Mouse (Mus musculus) hindbrain, embryonic 15.5 days (tissue): ENCODE results near the gene Vmp1. TPM values are rescaled to one million over a fixed set of nuclear protein-coding genes. Genes with fewer than 3 reads are reported as not detected.

ENCODE experiments used
- ATAC-seq: fragments of 200-750 bp; cut with Nextera tagmentation; 2 replicates; pipeline ENCODE4 v1.8.0; 2017; ENCODE audit warnings: low read depth, moderate number of reproducible peaks, moderate TSS enrichment; ENCODE audit not compliant: low FRiP score
- H3K27ac ChIP-seq: fragments of 300-500 bp; sonication (generic); replicated peaks from 2 replicates; pipeline ENCODE4 v1.5.1; 2015; ENCODE audit warnings: mild to moderate bottlenecking, inconsistent platforms
- H3K27me3 ChIP-seq: fragments of 300-500 bp; sonication (generic); 2 replicates; pipeline ENCODE4 v1.6.1; 2015; ENCODE audit warnings: control low read depth, inconsistent platforms
- H3K36me3 ChIP-seq: fragments of 300-500 bp; sonication (generic); 2 replicates; pipeline ENCODE4 v1.6.1; 2015; ENCODE audit warnings: control low read depth, inconsistent platforms
- H3K4me1 ChIP-seq: fragments of 300-500 bp; sonication (generic); replicated peaks from 2 replicates; pipeline ENCODE4 v1.6.1; 2015; ENCODE audit warnings: control low read depth, inconsistent platforms
- H3K4me2 ChIP-seq: fragments of 300-500 bp; sonication (generic); 2 replicates; pipeline ENCODE4 v1.6.1; 2015; ENCODE audit warnings: moderate library complexity, mild to moderate bottlenecking, inconsistent platforms
- H3K4me3 ChIP-seq: fragments of 300-500 bp; sonication (generic); 2 replicates; pipeline ENCODE4 v1.5.1; 2015; ENCODE audit warnings: mild to moderate bottlenecking, inconsistent platforms
- H3K9ac ChIP-seq: fragments of 300-500 bp; sonication (generic); 2 replicates; pipeline ENCODE4 v1.6.1; 2015; ENCODE audit warnings: inconsistent platforms
- H3K9me3 ChIP-seq: fragments of 300-500 bp; sonication (generic); 2 replicates; pipeline ENCODE4 v1.6.1; 2016; ENCODE audit warnings: control low read depth, inconsistent platforms
- WGBS: fragments of 180-500 bp; shearing (Covaris S2); methylation state at CpG from one replicate; pipeline ENCODE4 v1.1.7; 2015; 5-methylcytosine and 5-hydroxymethylcytosine counted together
- polyA plus RNA-seq: library from polyadenylated mRNA; unstranded; fragments of >200 nt; fragmentation: Nextera tagmentation; extraction: Ambion mirVana; gene quantifications from 2 replicates; pipeline ENCODE4 v1.2.1, GENCODE M21; 2015

Gene Vmp1
- polyA plus RNA-seq, 1 experiment from 2014 or later, result 114 TPM

- Histone ChIP-seq H3K9me3 (no peaks in the 10 kb centered on the region), H3K4me2 (no peak overlapping the region), H3K27ac (no peak overlapping the region), H3K4me3 (no peak overlapping the region), H3K9ac (no peak overlapping the region), H3K27me3 (no peaks in the 10 kb centered on the region), H3K4me1 (no peaks in the 10 kb centered on the region), H3K36me3 (peaks cover 21% of the 10 kb centered on the region)
- 90% methylated on average over 3 of the region's 3 CpGs for WGBS
- no peak for ATAC-seq
Measured at GRCm38 (mm10) chr11:86668169-86668568, 15.5 kb downstream of the Vmp1 start.

GRCm38 (mm10) chr11:86667553-86667952 lies 16.1 kb downstream of the Vmp1 start:
- Histone ChIP-seq H3K9me3 (no peaks in the 10 kb centered on the region), H3K36me3 (peaks cover 23% of the 10 kb centered on the region), H3K4me3 (no peak overlapping the region), H3K4me1 (no peaks in the 10 kb centered on the region), H3K4me2 (no peak overlapping the region), H3K27ac (no peak overlapping the region), H3K27me3 (no peaks in the 10 kb centered on the region), H3K9ac (no peak overlapping the region)
- WGBS, result 91% methylated on average over 2 of the region's 2 CpGs
- no peak for ATAC-seq

- no peak overlapping the region for H3K4me2 ChIP-seq
- no peaks in the 10 kb centered on the region for H3K27me3 ChIP-seq
- no peak overlapping the region for H3K27ac ChIP-seq
- H3K36me3 ChIP-seq, result peaks cover 40% of the 10 kb centered on the region
- no peak for ATAC-seq
- H3K9ac ChIP-seq, result no peak overlapping the region
- H3K9me3 ChIP-seq, result no peaks in the 10 kb centered on the region
- no peak overlapping the region for H3K4me3 ChIP-seq
- WGBS, result 92% methylated on average over 3 of the region's 3 CpGs
- no peaks in the 10 kb centered on the region for H3K4me1 ChIP-seq
Measured at GRCm38 (mm10) chr11:86664406-86664805, 19.2 kb downstream of the Vmp1 start.

GRCm38 (mm10) chr11:86663977-86664376 lies 19.7 kb downstream of the Vmp1 start:
- ATAC-seq, result no peak
- H3K9ac ChIP-seq, result no peak overlapping the region
- H3K27ac ChIP-seq, result no peak overlapping the region
- H3K4me3 ChIP-seq, result no peak overlapping the region
- peaks cover 40% of the 10 kb centered on the region for H3K36me3 ChIP-seq
- H3K9me3 ChIP-seq, result no peaks in the 10 kb centered on the region
- H3K4me1 ChIP-seq, result no peaks in the 10 kb centered on the region
- no peak overlapping the region for H3K4me2 ChIP-seq
- no peaks in the 10 kb centered on the region for H3K27me3 ChIP-seq

- H3K9ac ChIP-seq, result no peak overlapping the region
- no peak overlapping the region for H3K4me3 ChIP-seq
- H3K27ac ChIP-seq, result no peak overlapping the region
- no peaks in the 10 kb centered on the region for H3K9me3 ChIP-seq
- 93% methylated on average over 8 of the region's 8 CpGs for WGBS
- H3K4me2 ChIP-seq, result no peak overlapping the region
- H3K27me3 ChIP-seq, result no peaks in the 10 kb centered on the region
- no peaks in the 10 kb centered on the region for H3K4me1 ChIP-seq
- no peak for ATAC-seq
- peaks cover 40% of the 10 kb centered on the region for H3K36me3 ChIP-seq
Measured at GRCm38 (mm10) chr11:86662986-86663895, 20.4 kb downstream of the Vmp1 start.

GRCm38 (mm10) chr11:86657863-86658262 lies 25.8 kb downstream of the Vmp1 start:
- peaks cover 19% of the 10 kb centered on the region for H3K36me3 ChIP-seq

GRCm38 (mm10) chr11:86656849-86657567 lies 26.6 kb downstream of the Vmp1 start:
- no peaks in the 10 kb centered on the region for H3K4me1 ChIP-seq
- no peak for ATAC-seq
- no peaks in the 10 kb centered on the region for H3K9me3 ChIP-seq
- peaks cover 11% of the 10 kb centered on the region for H3K36me3 ChIP-seq
- no peaks in the 10 kb centered on the region for H3K27me3 ChIP-seq
- no peak overlapping the region for H3K4me3 ChIP-seq
- H3K27ac ChIP-seq, result no peak overlapping the region
- H3K4me2 ChIP-seq, result no peak overlapping the region
- H3K9ac ChIP-seq, result no peak overlapping the region
- WGBS, result 87% methylated on average over 4 of the region's 4 CpGs

More at GRCm38 (mm10) chr11:86657863-86658262, 25.8 kb downstream of the Vmp1 start:
- no peaks in the 10 kb centered on the region for H3K27me3 ChIP-seq
- no peak overlapping the region for H3K4me3 ChIP-seq
- H3K9ac ChIP-seq, result no peak overlapping the region
- H3K4me1 ChIP-seq, result no peaks in the 10 kb centered on the region
- H3K9me3 ChIP-seq, result no peaks in the 10 kb centered on the region
- ATAC-seq, result no peak
- no peak overlapping the region for H3K4me2 ChIP-seq
- no peak overlapping the region for H3K27ac ChIP-seq

GRCm38 (mm10) chr11:86655671-86656070 lies 28.0 kb downstream of the Vmp1 start:
- Histone ChIP-seq H3K36me3 (peaks cover 4% of the 10 kb centered on the region), H3K27me3 (no peaks in the 10 kb centered on the region), H3K9me3 (no peaks in the 10 kb centered on the region), H3K27ac (no peak overlapping the region), H3K4me3 (no peak overlapping the region), H3K4me2 (no peak overlapping the region), H3K9ac (no peak overlapping the region), H3K4me1 (no peaks in the 10 kb centered on the region)
- ATAC-seq, result no peak
- WGBS, result 63% methylated on average over 1 of the region's 1 CpGs

- WGBS, result 89% methylated on average over 4 of the region's 4 CpGs
- no peaks in the 10 kb centered on the region for H3K27me3 ChIP-seq
- H3K36me3 ChIP-seq, result no peaks in the 10 kb centered on the region
- H3K9ac ChIP-seq, result no peak overlapping the region
- ATAC-seq, result no peak
- no peak overlapping the region for H3K4me2 ChIP-seq
- no peak overlapping the region for H3K27ac ChIP-seq
- H3K9me3 ChIP-seq, result no peaks in the 10 kb centered on the region
- H3K4me1 ChIP-seq, result no peaks in the 10 kb centered on the region
- no peak overlapping the region for H3K4me3 ChIP-seq
Measured at GRCm38 (mm10) chr11:86654096-86654495, 29.5 kb downstream of the Vmp1 start.

GRCm38 (mm10) chr11:86653446-86653845 lies 30.2 kb downstream of the Vmp1 start:
- Histone ChIP-seq H3K27ac (no peak overlapping the region), H3K4me1 (no peaks in the 10 kb centered on the region), H3K27me3 (no peaks in the 10 kb centered on the region), H3K4me3 (no peak overlapping the region), H3K4me2 (no peak overlapping the region), H3K36me3 (no peaks in the 10 kb centered on the region), H3K9me3 (no peaks in the 10 kb centered on the region), H3K9ac (no peak overlapping the region)
- no peak for ATAC-seq
- 41% methylated on average over 3 of the region's 3 CpGs for WGBS

GRCm38 (mm10) chr11:86652578-86652979 lies 31.1 kb downstream of the Vmp1 start:
- H3K4me3 ChIP-seq, result no peak overlapping the region
- H3K4me1 ChIP-seq, result no peaks in the 10 kb centered on the region
- H3K36me3 ChIP-seq, result no peaks in the 10 kb centered on the region
- H3K4me2 ChIP-seq, result no peak overlapping the region
- ATAC-seq, result no peak
- H3K27ac ChIP-seq, result no peak overlapping the region
- no peak overlapping the region for H3K9ac ChIP-seq
- 90% methylated on average over 4 of the region's 4 CpGs for WGBS
- no peaks in the 10 kb centered on the region for H3K27me3 ChIP-seq
- no peaks in the 10 kb centered on the region for H3K9me3 ChIP-seq

- Histone ChIP-seq H3K4me1 (no peaks in the 10 kb centered on the region), H3K4me3 (no peak overlapping the region), H3K4me2 (no peak overlapping the region), H3K27ac (no peak overlapping the region), H3K36me3 (no peaks in the 10 kb centered on the region), H3K9ac (no peak overlapping the region), H3K9me3 (no peaks in the 10 kb centered on the region), H3K27me3 (no peaks in the 10 kb centered on the region)
- ATAC-seq, result no peak
- WGBS, result 41% methylated on average over 6 of the region's 6 CpGs
Measured at GRCm38 (mm10) chr11:86650676-86651075, 33.0 kb downstream of the Vmp1 start.
